Mouse (Mus musculus) lung, postnatal 0 days (tissue): ENCODE measurements around the gene Gatb. TPM values are rescaled to one million over a fixed set of nuclear protein-coding genes. Genes with fewer than 3 reads are reported as not detected.
"Not testable (repeated sequence)": the region's sequence is repeated elsewhere in the genome, so short reads cannot be mapped to it uniquely, and the experiment has no call there.

Source experiments
- ATAC-seq: fragments of 200-750 bp; cut with Nextera tagmentation; 2 replicates; pipeline ENCODE4 v1.8.0; 2017; ENCODE audit warnings: moderate library complexity
- DNase-seq: peaks from one replicate; pipeline ENCODE4 v3.0.0-alpha.2; 2016; ENCODE audit warnings: low spot score
- H3K27ac ChIP-seq: fragments of 300-500 bp; sonication (generic); 2 replicates; pipeline ENCODE4 v1.5.1; 2014; ENCODE audit warnings: antibody characterized with exemption, mild to moderate bottlenecking, low read length, mixed read lengths
- H3K27me3 ChIP-seq: fragments of 300-500 bp; sonication (generic); replicated peaks from 2 replicates; pipeline ENCODE4 v1.6.1; 2014; ENCODE audit warnings: low read length, mixed read lengths; ENCODE audit not compliant: insufficient read depth
- H3K36me3 ChIP-seq: fragments of 300-500 bp; sonication (generic); 2 replicates; pipeline ENCODE4 v1.6.1; 2014; ENCODE audit warnings: low read length, mixed read lengths; ENCODE audit not compliant: insufficient read depth
- H3K4me1 ChIP-seq: fragments of 300-500 bp; sonication (generic); 2 replicates; pipeline ENCODE4 v1.6.1; 2014; ENCODE audit warnings: antibody characterized with exemption, low read depth, low read length, mixed read lengths; ENCODE audit not compliant: insufficient read depth
- H3K4me2 ChIP-seq: fragments of 300-500 bp; sonication (generic); replicated peaks from 2 replicates; pipeline ENCODE4 v1.6.1; 2014; ENCODE audit warnings: low read depth, mild to moderate bottlenecking, low read length, moderate library complexity, mixed read lengths
- H3K4me3 ChIP-seq: fragments of 300-500 bp; sonication (generic); 2 replicates; pipeline ENCODE4 v1.5.1; 2014; ENCODE audit warnings: low read depth, low read length
- H3K9ac ChIP-seq: fragments of 300-500 bp; sonication (generic); replicated peaks from 2 replicates; pipeline ENCODE4 v1.6.1; 2014; ENCODE audit warnings: low read depth, mild to moderate bottlenecking
- H3K9me3 ChIP-seq: fragments of 300-500 bp; sonication (generic); 2 replicates; pipeline ENCODE4 v1.6.1; 2016; ENCODE audit warnings: low read length, mixed read lengths
- CTCF ChIP-seq: IDR thresholded peaks from 2 replicates; pipeline ENCODE4 v1.5.1; 2016; ENCODE audit warnings: antibody characterized with exemption, mild to moderate bottlenecking
- EP300 ChIP-seq: IDR thresholded peaks from 2 replicates; pipeline ENCODE4 v1.6.1; 2016; ENCODE audit warnings: antibody characterized with exemption, mild to moderate bottlenecking, control low read depth
- WGBS: fragments of 180-500 bp; shearing (Covaris S2); extraction: QIAGEN DNeasy Blood & Tissue Kit; methylation state at CpG from one replicate; pipeline ENCODE4 v1.1.7; 2014; 5-methylcytosine and 5-hydroxymethylcytosine counted together
- polyA plus RNA-seq: library from polyadenylated mRNA; unstranded; fragments of >200 nt; fragmentation: Nextera tagmentation; extraction: Ambion mirVana; gene quantifications from 2 replicates; pipeline ENCODE4 v1.2.1, GENCODE M21; 2015

Gene Gatb
- polyA plus RNA-seq, 1 experiment from 2014 or later, result 9.2 TPM

GRCm38 (mm10) chr3:85542765-85543164 lies 31.2 kb upstream of the Gatb start:
- 56% methylated on average over 3 of the region's 3 CpGs for WGBS
- Histone ChIP-seq H3K4me3 (no peak overlapping the region), H3K27me3 (no peaks in the 10 kb centered on the region), H3K36me3 (no peaks in the 10 kb centered on the region), H3K27ac (no peak overlapping the region), H3K9me3 (no peaks in the 10 kb centered on the region), H3K4me1 (no peaks in the 10 kb centered on the region), H3K4me2 (no peak overlapping the region), H3K9ac (no peak overlapping the region)
- DNase-seq (no peak), ATAC-seq (no peak)
- no peak for TF ChIP-seq CTCF
- no peak for TF ChIP-seq EP300

- no peaks in the 10 kb centered on the region for H3K27me3 ChIP-seq
- TF ChIP-seq EP300 (no peak), CTCF (peak; percentile 63)
- ATAC-seq (no peak), DNase-seq (peak; percentile 6)
- no peaks in the 10 kb centered on the region for H3K9me3 ChIP-seq
- WGBS, result 58% methylated on average over 2 of the region's 2 CpGs
- no peak overlapping the region for H3K4me2 ChIP-seq
- no peak overlapping the region for H3K27ac ChIP-seq
- no peaks in the 10 kb centered on the region for H3K4me1 ChIP-seq
- H3K36me3 ChIP-seq, result no peaks in the 10 kb centered on the region
- no peak overlapping the region for H3K9ac ChIP-seq
- H3K4me3 ChIP-seq, result no peak overlapping the region
Observed at GRCm38 (mm10) chr3:85543652-85544051, 30.3 kb upstream of the Gatb start.

- no peak overlapping the region for H3K27ac ChIP-seq
- no peaks in the 10 kb centered on the region for H3K4me1 ChIP-seq
- no peak for ATAC-seq
- H3K4me3 ChIP-seq, result no peak overlapping the region
- no peaks in the 10 kb centered on the region for H3K36me3 ChIP-seq
- H3K4me2 ChIP-seq, result no peak overlapping the region
- no peaks in the 10 kb centered on the region for H3K27me3 ChIP-seq
- TF ChIP-seq CTCF (no peak), EP300 (no peak)
- H3K9ac ChIP-seq, result no peak overlapping the region
- H3K9me3 ChIP-seq, result no peaks in the 10 kb centered on the region
- WGBS, result 71% methylated on average over 4 of the region's 4 CpGs
- DNase-seq, result no peak
Observed at GRCm38 (mm10) chr3:85550312-85550711, 23.6 kb upstream of the Gatb start.

- Histone ChIP-seq H3K9ac (no peak overlapping the region), H3K4me2 (no peak overlapping the region), H3K4me3 (no peak overlapping the region), H3K9me3 (no peaks in the 10 kb centered on the region), H3K4me1 (no peaks in the 10 kb centered on the region), H3K27ac (no peak overlapping the region), H3K27me3 (no peaks in the 10 kb centered on the region), H3K36me3 (no peaks in the 10 kb centered on the region)
- DNase-seq (no peak), ATAC-seq (no peak)
- TF ChIP-seq CTCF (no peak), EP300 (no peak)
- WGBS, result 66% methylated on average over 2 of the region's 2 CpGs
Observed at GRCm38 (mm10) chr3:85551352-85551751, 22.6 kb upstream of the Gatb start.

GRCm38 (mm10) chr3:85553731-85554277 lies 20.1 kb upstream of the Gatb start:
- Histone ChIP-seq H3K27ac (no peak overlapping the region), H3K27me3 (no peaks in the 10 kb centered on the region), H3K4me2 (no peak overlapping the region), H3K9me3 (no peaks in the 10 kb centered on the region), H3K36me3 (no peaks in the 10 kb centered on the region), H3K4me3 (no peak overlapping the region), H3K4me1 (no peaks in the 10 kb centered on the region), H3K9ac (no peak overlapping the region)
- TF ChIP-seq CTCF (no peak), EP300 (no peak)
- WGBS, result 82% methylated on average over 6 of the region's 6 CpGs
- DNase-seq, result no peak
- ATAC-seq, result no peak

- DNase-seq, result no peak
- Histone ChIP-seq H3K4me1 (no peaks in the 10 kb centered on the region), H3K27me3 (no peaks in the 10 kb centered on the region), H3K9me3 (no peaks in the 10 kb centered on the region), H3K9ac (no peak overlapping the region), H3K4me3 (no peak overlapping the region), H3K4me2 (no peak overlapping the region), H3K36me3 (no peaks in the 10 kb centered on the region), H3K27ac (no peak overlapping the region)
- 50% methylated on average over 2 of the region's 2 CpGs for WGBS
- TF ChIP-seq CTCF (no peak), EP300 (no peak)
- ATAC-seq, result no peak
Observed at GRCm38 (mm10) chr3:85564603-85565002, 9.3 kb upstream of the Gatb start.

- no peak overlapping the region for H3K9ac ChIP-seq
- no peak overlapping the region for H3K4me2 ChIP-seq
- 0 out of 2 replicates have a peak, but pooled peaks cover 2% of the 10 kb centered on the region for H3K4me1 ChIP-seq
- H3K36me3 ChIP-seq, result no peaks in the 10 kb centered on the region
- H3K4me3 ChIP-seq, result no peak overlapping the region
- DNase-seq (peak; percentile 91), ATAC-seq (no peak)
- H3K9me3 ChIP-seq, result no peaks in the 10 kb centered on the region
- H3K27me3 ChIP-seq, result no peaks in the 10 kb centered on the region
- 38% methylated on average over 2 of the region's 2 CpGs for WGBS
- TF ChIP-seq EP300, result 0 out of 2 replicates have a peak, but pooled peaks have one; percentile 15
- peak; percentile 87 for TF ChIP-seq CTCF
- H3K27ac ChIP-seq, result no peak overlapping the region
Observed at GRCm38 (mm10) chr3:85571276-85571675, 2.6 kb upstream of the Gatb start.

GRCm38 (mm10) chr3:85572502-85572901 lies 1.4 kb upstream of the Gatb start:
- H3K4me1 ChIP-seq, H3K9ac ChIP-seq, DNase-seq, H3K36me3 ChIP-seq, H3K9me3 ChIP-seq, H3K4me2 ChIP-seq, ATAC-seq, H3K27me3 ChIP-seq, H3K27ac ChIP-seq, H3K4me3 ChIP-seq: not testable (repeated sequence)
- WGBS, result 91% methylated on average over 8 of the region's 8 CpGs
